Mouse (Mus musculus): ENCODE measurements around the gene Olfr221.

DNA sequence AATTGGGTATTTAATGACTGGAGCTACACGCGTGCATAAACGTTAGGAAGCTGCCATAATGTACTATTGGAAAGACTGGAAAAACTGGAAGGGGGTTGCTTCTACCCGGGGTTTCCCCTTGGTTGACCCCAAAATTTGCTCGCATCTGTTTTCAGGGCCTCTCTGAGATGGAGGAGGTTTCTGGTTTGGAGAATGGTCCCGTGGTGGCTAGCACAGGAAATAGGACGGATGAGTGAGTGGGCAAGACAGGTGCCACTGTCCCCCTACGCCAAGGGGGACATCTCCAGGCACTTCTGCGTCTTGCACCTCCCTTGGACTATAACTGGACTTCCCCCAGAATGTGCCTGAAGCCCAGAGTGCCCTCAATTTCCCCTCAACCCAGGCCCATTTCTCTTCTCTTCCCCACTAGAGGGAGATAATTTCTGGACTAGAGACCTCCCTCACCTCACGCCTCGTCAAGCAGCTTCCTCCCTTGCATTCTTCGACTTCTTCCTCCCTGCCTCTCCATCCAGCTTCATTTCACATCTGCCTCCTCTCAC, 23.1 kb downstream of the Olfr221 start:
- TF ChIP-seq GATA1 (IDR thresholded peaks at IDR 0.05; ENCODE audit: borderline replicate concordance, low read length) (no peak), FLI1 (IDR thresholded peaks at IDR 0.05; ENCODE audit: low read length) (no peak)

All from megakaryocyte, embryonic 14.5 days (primary cell).